Mouse (Mus musculus) gonadal fat pad, adult 2 months (tissue): Measurements from ENCODE around the gene Hspa5. TPM values are rescaled to one million over a fixed set of nuclear protein-coding genes. Genes with fewer than 3 reads are reported as not detected.
"Not testable (repeated sequence)": the region's sequence is repeated elsewhere in the genome, so short reads cannot be mapped to it uniquely, and the experiment has no call there.

Experiments used
- DNase-seq: peaks from one replicate; pipeline ENCODE4 v3.0.0-alpha.2; 2012; ENCODE audit warnings: low read depth
- polyA plus RNA-seq: library from polyadenylated mRNA; depleted of rRNA; stranded (reverse); fragments of >200 nt; gene quantifications from 2 replicates; pipeline ENCODE4 v1.2.3, GENCODE M21; 2012; rRNA removed

Gene Hspa5
- polyA plus RNA-seq = 894 and 1,524 TPM in 2 replicates

- peak; percentile 97 for DNase-seq
These were observed at the start of gene Hspa5 for GRCm38 (mm10) chr2:34771368-34772226. Gene Hspa5 (plus strand): TSS chr2:34771970.

GRCm38 (mm10) chr2:34725269-34725668, 46.5 kb upstream of the Hspa5 start:
- no peak for DNase-seq

GRCm38 (mm10) chr2:34727045-34727728, 44.6 kb upstream of the Hspa5 start:
- no peak for DNase-seq

GRCm38 (mm10) chr2:34736626-34737025, 35.1 kb upstream of the Hspa5 start:
- no peak for DNase-seq

GRCm38 (mm10) chr2:34737911-34738310, 33.9 kb upstream of the Hspa5 start:
- DNase-seq = no peak

- DNase-seq = no peak
These were observed 31.9 kb upstream of the Hspa5 start for GRCm38 (mm10) chr2:34739684-34740391.

- DNase-seq = no peak
These were observed 30.2 kb upstream of the Hspa5 start for GRCm38 (mm10) chr2:34741390-34742159.

GRCm38 (mm10) chr2:34742675-34743074, 29.1 kb upstream of the Hspa5 start:
- DNase-seq = no peak

GRCm38 (mm10) chr2:34744476-34744875, 27.3 kb upstream of the Hspa5 start:
- no peak for DNase-seq

- no peak for DNase-seq
These were observed 26.1 kb upstream of the Hspa5 start for GRCm38 (mm10) chr2:34745673-34746072.

GRCm38 (mm10) chr2:34748479-34748878, 23.3 kb upstream of the Hspa5 start:
- no peak for DNase-seq

GRCm38 (mm10) chr2:34750245-34750644, 21.5 kb upstream of the Hspa5 start:
- no peak for DNase-seq

- DNase-seq = no peak
These were observed 17.8 kb upstream of the Hspa5 start for GRCm38 (mm10) chr2:34753811-34754550.

- DNase-seq = no peak
These were observed 17.0 kb upstream of the Hspa5 start, which contains the start of gene Gapvd1 for GRCm38 (mm10) chr2:34754551-34755358. Gene Gapvd1 (minus strand): TSS chr2:34755232.

- no peak for DNase-seq
These were observed 14.4 kb upstream of the Hspa5 start for GRCm38 (mm10) chr2:34757341-34757740.

GRCm38 (mm10) chr2:34761272-34761671, 10.5 kb upstream of the Hspa5 start:
- DNase-seq = not testable (repeated sequence)

- DNase-seq = no peak
These were observed 9.6 kb upstream of the Hspa5 start for GRCm38 (mm10) chr2:34762174-34762573.

GRCm38 (mm10) chr2:34762872-34763271, 8.9 kb upstream of the Hspa5 start:
- no peak for DNase-seq

GRCm38 (mm10) chr2:34764801-34765200, 7.0 kb upstream of the Hspa5 start:
- DNase-seq = no peak

GRCm38 (mm10) chr2:34770049-34770448, 1.7 kb upstream of the Hspa5 start:
- DNase-seq = no peak
